Mouse (Mus musculus) heart, postnatal 0 days (tissue): Measurements from ENCODE around the gene Cyp1a2.

Source experiments
- CTCF ChIP-seq: IDR thresholded peaks from 2 replicates; pipeline ENCODE4 v1.5.1; 2016; ENCODE audit warnings: antibody characterized with exemption, control low read depth, low read depth
- EP300 ChIP-seq: IDR thresholded peaks from 2 replicates; pipeline ENCODE4 v1.6.1; 2016; ENCODE audit warnings: antibody characterized with exemption, low read depth

DNA sequence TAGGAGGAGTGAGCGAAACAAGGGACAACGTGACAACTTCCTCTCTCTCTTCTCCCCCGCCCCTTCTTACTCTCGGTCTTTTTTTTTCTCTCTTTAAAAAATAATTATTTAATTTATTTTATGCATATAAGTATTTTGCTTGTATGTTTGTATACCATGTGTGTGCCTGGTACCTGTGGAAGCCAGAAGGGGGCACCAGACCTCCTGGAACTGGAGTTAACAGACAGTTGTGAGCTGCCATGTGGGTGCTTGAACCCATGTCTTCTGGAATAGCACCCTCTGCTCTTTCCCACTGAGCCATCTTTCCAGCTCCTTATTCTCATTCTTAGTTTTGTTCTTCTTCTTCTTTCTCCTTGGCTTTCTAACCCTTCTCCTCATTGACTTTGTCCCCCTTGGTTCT lies 24.5 kb downstream of the Cyp1a2 start:
- no peak for TF ChIP-seq CTCF
- TF ChIP-seq EP300, result no peak
